Mouse (Mus musculus): ENCODE results near the gene Cd63. TPM values are rescaled to one million over a fixed set of nuclear protein-coding genes. Genes with fewer than 3 reads are reported as not detected.

The Cd63 gene
- total RNA-seq, 2 experiments from 2014 or later, result 101 to 160 TPM

GRCm38 (mm10) chr10:128902409-128902988 is 1.7 kb downstream of the Cd63 start:
- DNase-seq (ENCODE audit: low spot score), result no peak

- DNase-seq (ENCODE audit: low spot score), result no peak
Observed at GRCm38 (mm10) chr10:128904812-128905211, 4.0 kb downstream of the Cd63 start.

- DNase-seq (ENCODE audit: low spot score), result no peak
Observed at GRCm38 (mm10) chr10:128908778-128909448, 8.1 kb downstream of the Cd63 start.

- peak; percentile 94 for DNase-seq (ENCODE audit: low spot score)
Observed at GRCm38 (mm10) chr10:128909567-128910028, 8.8 kb downstream of the Cd63 start.

- peak; percentile 56 for DNase-seq (ENCODE audit: low spot score)
Observed at GRCm38 (mm10) chr10:128910066-128910841, 9.5 kb downstream of the Cd63 start.

- DNase-seq (ENCODE audit: low spot score), result no peak
Observed at GRCm38 (mm10) chr10:128911430-128911829, 10.6 kb downstream of the Cd63 start.

- no peak for DNase-seq (ENCODE audit: low spot score)
Observed at GRCm38 (mm10) chr10:128912268-128912667, 11.5 kb downstream of the Cd63 start.

- DNase-seq (ENCODE audit: low spot score), result no peak
Observed at GRCm38 (mm10) chr10:128912791-128913190, 12.0 kb downstream of the Cd63 start.

GRCm38 (mm10) chr10:128913219-128913618 is 12.4 kb downstream of the Cd63 start:
- DNase-seq (ENCODE audit: low spot score), result peak; percentile 85

- DNase-seq (ENCODE audit: low spot score), result no peak
Observed at GRCm38 (mm10) chr10:128913696-128914095, 12.9 kb downstream of the Cd63 start.

GRCm38 (mm10) chr10:128915550-128915949 is 14.8 kb downstream of the Cd63 start:
- DNase-seq (ENCODE audit: low spot score), result no peak

GRCm38 (mm10) chr10:128916665-128917064 is 15.9 kb downstream of the Cd63 start:
- no peak for DNase-seq (ENCODE audit: low spot score)

- no peak for DNase-seq (ENCODE audit: low spot score)
Observed at GRCm38 (mm10) chr10:128917400-128917799, 16.6 kb downstream of the Cd63 start.

- peak; percentile 72 for DNase-seq (ENCODE audit: low spot score)
Observed at GRCm38 (mm10) chr10:128918246-128918645, 17.5 kb downstream of the Cd63 start.

GRCm38 (mm10) chr10:128919203-128919631 is 18.4 kb downstream of the Cd63 start:
- DNase-seq (ENCODE audit: low spot score), result no peak

GRCm38 (mm10) chr10:128919966-128920365 is 19.2 kb downstream of the Cd63 start:
- no peak for DNase-seq (ENCODE audit: low spot score)

GRCm38 (mm10) chr10:128920736-128921161 is 20.0 kb downstream of the Cd63 start:
- no peak for DNase-seq (ENCODE audit: low spot score)

GRCm38 (mm10) chr10:128921251-128921650 is 20.5 kb downstream of the Cd63 start:
- DNase-seq (ENCODE audit: low spot score), result no peak

- no peak for DNase-seq (ENCODE audit: low spot score)
Observed at GRCm38 (mm10) chr10:128921883-128922821, 21.4 kb downstream of the Cd63 start.

GRCm38 (mm10) chr10:128922822-128923012 is 21.9 kb downstream of the Cd63 start, which contains the start of gene Rdh5:
Gene Rdh5, minus strand, starts transcription at chr10:128922888.
- DNase-seq (ENCODE audit: low spot score), result no peak

- peak; percentile 98 for DNase-seq (ENCODE audit: low spot score)
Observed at GRCm38 (mm10) chr10:128923013-128923691, 22.4 kb downstream of the Cd63 start.
